Mouse (Mus musculus) kidney, embryonic 14.5 days (tissue): ENCODE results near the gene Erc1. TPM values are rescaled to one million over a fixed set of nuclear protein-coding genes. Genes with fewer than 3 reads are reported as not detected.
A peak's percentile ranks its signal among the peaks of the same experiment; 100 is the strongest.

Experiments
- ATAC-seq: fragments of 200-750 bp; cut with Nextera tagmentation; 2 replicates; pipeline ENCODE4 v1.8.0; 2017; ENCODE audit warnings: moderate number of reproducible peaks, mild to moderate bottlenecking, moderate TSS enrichment, moderate library complexity; ENCODE audit not compliant: low FRiP score, low TSS enrichment
- H3K27ac ChIP-seq: fragments of 300-500 bp; sonication (generic); 2 replicates; pipeline ENCODE4 v1.5.1; 2014; ENCODE audit warnings: low read depth, mild to moderate bottlenecking, low read length, moderate library complexity, mixed read lengths
- H3K27me3 ChIP-seq: fragments of 300-500 bp; sonication (generic); 2 replicates; pipeline ENCODE4 v1.6.1; 2014; ENCODE audit warnings: mild to moderate bottlenecking, low read length; ENCODE audit not compliant: control insufficient read depth, insufficient read depth
- H3K36me3 ChIP-seq: fragments of 300-500 bp; sonication (generic); 2 replicates; pipeline ENCODE4 v1.6.1; 2014; ENCODE audit warnings: low read length, mixed read lengths; ENCODE audit not compliant: control insufficient read depth, insufficient read depth
- H3K4me1 ChIP-seq: fragments of 300-500 bp; sonication (generic); 2 replicates; pipeline ENCODE4 v1.6.1; 2014; ENCODE audit warnings: low read length, mixed read lengths; ENCODE audit not compliant: control insufficient read depth, insufficient read depth
- H3K4me2 ChIP-seq: fragments of 300-500 bp; sonication (generic); replicated peaks from 2 replicates; pipeline ENCODE4 v1.6.1; 2014; ENCODE audit warnings: low read depth, mild to moderate bottlenecking, low read length
- H3K4me3 ChIP-seq: fragments of 300-500 bp; sonication (generic); 2 replicates; pipeline ENCODE4 v1.5.1; 2014; ENCODE audit warnings: mild to moderate bottlenecking, low read length
- H3K9ac ChIP-seq: fragments of 300-500 bp; sonication (generic); 2 replicates; pipeline ENCODE4 v1.6.1; 2014; ENCODE audit warnings: low read depth, mild to moderate bottlenecking, low read length, moderate library complexity
- H3K9me3 ChIP-seq: fragments of 300-500 bp; sonication (generic); 2 replicates; pipeline ENCODE4 v1.6.1; 2016; ENCODE audit warnings: low read length; ENCODE audit not compliant: control insufficient read depth
- WGBS: fragments of 180-500 bp; shearing (Covaris S2); extraction: QIAGEN DNeasy Blood & Tissue Kit; methylation state at CpG from one replicate; pipeline ENCODE4 v1.1.7; 2014; 5-methylcytosine and 5-hydroxymethylcytosine counted together
- polyA plus RNA-seq: library from polyadenylated mRNA; unstranded; fragments of >200 nt; fragmentation: Nextera tagmentation; extraction: Ambion mirVana; gene quantifications from 2 replicates; pipeline ENCODE4 v1.2.1, GENCODE M21; 2014

Erc1 gene
- polyA plus RNA-seq: 13.2 and 30.0 TPM in 2 replicates

GRCm38 (mm10) chr6:119848034-119848695 is at the start of gene Erc1:
TSS of gene Erc1 (minus strand) at chr6:119848167.
- Histone ChIP-seq H3K27me3 (no peaks in the 10 kb centered on the region), H3K36me3 (no peaks in the 10 kb centered on the region), H3K9me3 (no peaks in the 10 kb centered on the region), H3K4me3 (peak within 1 kb of the TSS; percentile 76), H3K27ac (peak within 1 kb of the TSS; percentile 95), H3K9ac (peak within 1 kb of the TSS; percentile 80), H3K4me2 (peak within 1 kb of the TSS; percentile 58), H3K4me1 (peaks cover 12% of the 10 kb centered on the region)
- under 1% methylated on average over 45 of the region's 73 CpGs for WGBS
- peak; percentile 97 for ATAC-seq

DNA sequence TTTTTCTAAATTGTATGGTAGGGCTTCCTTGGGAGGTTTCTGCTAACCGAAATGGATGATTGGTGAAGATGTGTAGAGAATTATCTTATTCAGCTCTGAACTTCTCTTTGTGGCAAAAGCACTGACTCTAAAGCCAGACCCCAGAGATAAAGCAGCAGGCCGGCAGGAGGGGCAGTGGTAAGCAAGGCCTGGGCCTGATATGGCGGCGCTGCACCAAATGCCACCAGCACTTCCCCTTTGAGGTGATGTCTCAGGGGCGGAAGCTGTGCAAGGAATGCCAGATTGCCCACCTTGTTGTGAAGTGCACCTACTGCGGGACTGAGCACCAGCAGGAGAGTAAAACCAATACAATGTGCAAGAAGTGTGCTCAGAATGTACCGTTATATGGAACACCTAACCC is 44.7 kb upstream of the Erc1 start:
- H3K4me1 ChIP-seq: no peaks in the 10 kb centered on the region
- no peak overlapping the region for H3K27ac ChIP-seq
- H3K4me3 ChIP-seq: no peak overlapping the region
- H3K9me3 ChIP-seq: no peaks in the 10 kb centered on the region
- no peaks in the 10 kb centered on the region for H3K36me3 ChIP-seq
- no peak overlapping the region for H3K9ac ChIP-seq
- no peaks in the 10 kb centered on the region for H3K27me3 ChIP-seq
- ATAC-seq: no peak
- H3K4me2 ChIP-seq: no peak overlapping the region
- WGBS: 79% methylated on average over 7 of the region's 7 CpGs

- Histone ChIP-seq H3K9me3 (no peaks in the 10 kb centered on the region), H3K4me2 (no peak overlapping the region), H3K4me1 (no peaks in the 10 kb centered on the region), H3K9ac (no peak overlapping the region), H3K36me3 (no peaks in the 10 kb centered on the region), H3K27me3 (no peaks in the 10 kb centered on the region), H3K27ac (no peak overlapping the region), H3K4me3 (no peak overlapping the region)
- 78% methylated on average over 7 of the region's 7 CpGs for WGBS
- no peak for ATAC-seq
Measured at GRCm38 (mm10) chr6:119883151-119883550, 35.2 kb upstream of the Erc1 start.

DNA sequence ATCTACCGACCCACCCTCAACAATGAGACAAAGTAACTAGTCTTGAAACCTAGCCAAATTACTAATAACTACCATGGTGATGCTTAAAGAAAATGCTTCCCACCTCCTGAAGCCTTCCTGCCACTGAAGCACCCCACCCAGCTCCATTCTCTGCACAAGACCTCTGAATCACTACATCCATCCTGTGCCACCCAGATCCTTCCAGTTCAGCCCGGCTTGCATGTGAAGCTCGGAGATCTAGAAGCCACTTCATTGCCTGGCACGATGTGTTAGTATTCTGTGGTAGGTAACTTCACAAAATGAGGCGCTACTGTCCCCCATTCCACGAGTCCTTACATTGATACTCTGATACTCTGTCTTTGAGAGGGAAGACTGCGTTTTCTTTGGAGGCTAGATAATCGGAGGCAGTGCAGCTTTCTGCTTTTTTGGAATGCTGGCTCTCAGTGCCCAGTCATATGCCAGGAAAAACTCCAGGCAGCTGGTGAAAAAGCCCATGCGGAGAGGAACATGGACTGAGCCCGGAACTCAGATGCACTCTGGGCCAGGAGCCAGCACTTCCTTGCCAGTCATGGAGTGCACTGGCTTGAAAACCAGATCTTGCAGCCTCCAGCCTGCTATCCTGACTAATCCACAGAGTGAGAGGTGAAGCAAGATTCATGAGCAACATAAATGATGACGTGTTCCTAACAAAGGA is 16.5 kb upstream of the Erc1 start:
- no peak for ATAC-seq
- Histone ChIP-seq H3K4me3 (no peak overlapping the region), H3K27ac (no peak overlapping the region), H3K4me1 (no peaks in the 10 kb centered on the region), H3K4me2 (no peak overlapping the region), H3K9me3 (no peaks in the 10 kb centered on the region), H3K9ac (no peak overlapping the region), H3K36me3 (no peaks in the 10 kb centered on the region), H3K27me3 (no peaks in the 10 kb centered on the region)
- 87% methylated on average over 11 of the region's 11 CpGs for WGBS

- 61% methylated on average over 8 of the region's 8 CpGs for WGBS
- Histone ChIP-seq H3K36me3 (no peaks in the 10 kb centered on the region), H3K4me2 (no peak overlapping the region), H3K4me3 (no peak overlapping the region), H3K9ac (no peak overlapping the region), H3K27me3 (no peaks in the 10 kb centered on the region), H3K9me3 (no peaks in the 10 kb centered on the region), H3K4me1 (no peaks in the 10 kb centered on the region), H3K27ac (no peak overlapping the region)
- ATAC-seq: no peak
Measured at GRCm38 (mm10) chr6:119861519-119861918, 13.6 kb upstream of the Erc1 start.

- Histone ChIP-seq H3K9ac (no peak overlapping the region), H3K36me3 (no peaks in the 10 kb centered on the region), H3K9me3 (no peaks in the 10 kb centered on the region), H3K4me3 (no peak overlapping the region), H3K27ac (no peak overlapping the region), H3K27me3 (no peaks in the 10 kb centered on the region), H3K4me1 (no peaks in the 10 kb centered on the region), H3K4me2 (no peak overlapping the region)
- ATAC-seq: no peak
- 95% methylated on average over 2 of the region's 2 CpGs for WGBS
Measured at GRCm38 (mm10) chr6:119860236-119860635, 12.3 kb upstream of the Erc1 start.

DNA sequence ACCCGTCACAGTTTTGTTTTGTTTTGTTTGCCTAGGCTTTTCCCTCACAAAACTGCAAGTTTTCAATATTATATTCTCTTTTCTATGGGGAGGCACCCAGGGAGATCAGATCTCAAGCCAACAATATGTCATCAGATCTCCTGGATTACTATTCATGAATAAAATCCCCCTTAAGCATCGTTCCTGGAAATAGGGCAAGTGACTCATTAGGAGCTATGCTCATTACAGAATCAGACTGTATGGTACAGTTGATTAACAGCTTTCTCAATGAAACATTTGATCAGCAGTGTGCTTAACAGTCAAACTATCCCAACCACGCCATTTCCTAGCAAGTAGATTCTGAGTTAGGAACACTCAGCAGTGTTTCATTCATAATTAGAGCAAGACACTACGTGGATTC is 7.5 kb upstream of the Erc1 start:
- Histone ChIP-seq H3K9me3 (no peaks in the 10 kb centered on the region), H3K4me2 (no peak overlapping the region), H3K27me3 (no peaks in the 10 kb centered on the region), H3K4me1 (no peaks in the 10 kb centered on the region), H3K9ac (no peak overlapping the region), H3K36me3 (no peaks in the 10 kb centered on the region), H3K27ac (no peak overlapping the region), H3K4me3 (no peak overlapping the region)
- ATAC-seq: no peak
- WGBS: 80% methylated on average over 4 of the region's 4 CpGs

DNA sequence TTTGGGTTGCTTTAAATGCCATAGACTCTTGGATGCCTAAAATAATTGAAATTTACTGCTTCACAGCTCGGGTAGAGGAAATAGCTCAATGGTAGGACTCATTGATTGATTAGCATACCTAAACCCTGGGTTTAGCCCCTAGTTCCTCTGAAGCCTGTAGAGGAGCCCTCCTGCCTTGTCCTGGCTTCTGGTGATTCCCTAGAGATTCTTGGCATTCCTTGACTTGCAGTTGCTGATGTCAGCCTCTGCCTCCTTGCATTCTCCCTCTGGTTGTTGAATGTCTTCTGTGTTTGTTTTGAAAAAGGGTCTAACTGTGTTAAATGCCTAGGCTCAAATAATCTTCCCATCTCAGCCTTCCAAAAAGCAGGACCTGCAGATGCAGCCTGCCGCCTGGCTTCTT is 6.2 kb upstream of the Erc1 start:
- H3K36me3 ChIP-seq: no peaks in the 10 kb centered on the region
- no peak overlapping the region for H3K4me3 ChIP-seq
- H3K9ac ChIP-seq: no peak overlapping the region
- no peak for ATAC-seq
- H3K9me3 ChIP-seq: no peaks in the 10 kb centered on the region
- H3K4me1 ChIP-seq: peaks cover 3% of the 10 kb centered on the region
- H3K4me2 ChIP-seq: no peak overlapping the region
- no peaks in the 10 kb centered on the region for H3K27me3 ChIP-seq
- 49% methylated on average over 2 of the region's 2 CpGs for WGBS
- no peak overlapping the region for H3K27ac ChIP-seq

DNA sequence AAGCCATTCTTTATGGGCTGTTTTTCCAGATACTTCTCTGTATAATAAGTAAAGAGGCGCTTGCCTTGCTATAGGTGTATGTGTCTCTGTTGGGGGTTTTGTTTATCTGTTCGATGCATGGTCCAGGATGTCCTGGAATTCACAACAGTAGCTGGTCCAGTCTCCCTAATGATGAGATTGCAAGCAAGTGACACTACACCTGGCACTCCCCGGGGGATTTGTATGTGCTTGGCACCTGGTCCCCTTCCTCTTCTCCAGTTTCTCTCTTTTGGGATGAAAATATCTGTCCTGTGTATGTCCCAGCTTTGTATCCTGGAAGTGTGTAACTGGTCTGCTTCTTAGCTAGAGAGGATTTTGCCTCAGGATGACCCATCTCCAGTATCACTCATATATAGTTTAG is 1.9 kb upstream of the Erc1 start:
- Histone ChIP-seq H3K4me1 (peaks cover 12% of the 10 kb centered on the region), H3K36me3 (no peaks in the 10 kb centered on the region), H3K4me2 (no peak overlapping the region), H3K9ac (no peak overlapping the region), H3K27me3 (no peaks in the 10 kb centered on the region), H3K9me3 (no peaks in the 10 kb centered on the region), H3K27ac (no peak overlapping the region), H3K4me3 (no peak overlapping the region)
- ATAC-seq: no peak
- 92% methylated on average over 3 of the region's 3 CpGs for WGBS
